Mouse (Mus musculus) MEL (cell line): ENCODE measurements at regions not wholly inside any gene's neighbourhood (a gene's known extent, or its start where the extent isn't known, plus 50 kb on each side); places are given as distances from the start of the nearest gene placed in this dataset.

Experiments used
- DNase-seq: peaks from one replicate; pipeline ENCODE4 v3.0.0; 2011; ENCODE audit warnings: low read depth, low spot score
- H3K27ac ChIP-seq: 2 replicates; pipeline ENCODE4 v1.5.1; 2012; ENCODE audit warnings: low read depth, mild to moderate bottlenecking, control low read depth, low read length, moderate library complexity; ENCODE audit not compliant: control insufficient read depth
- H3K27me3 ChIP-seq, 2 experiments: fragments of 150-350 bp in 1 of 2; sonication (generic) in 1 of 2; 2 replicates each; pipeline ENCODE4 v1.6.1; 2012; ENCODE audit warnings: low read length in 2 of 2, mild to moderate bottlenecking in 2 of 2, improper control_type of control experiment in 1 of 2, moderate library complexity in 1 of 2; ENCODE audit not compliant: insufficient read depth in 2 of 2, control insufficient read depth in 1 of 2
- H3K36me3 ChIP-seq, 2 experiments: 2 replicates each; pipeline ENCODE4 v1.6.1; 2012 to 2014; ENCODE audit warnings: low read length in 2 of 2, improper control_type of control experiment in 1 of 2, inconsistent platforms in 1 of 2, mild to moderate bottlenecking in 1 of 2; ENCODE audit not compliant: insufficient read depth in 2 of 2, control insufficient read depth in 1 of 2
- H3K4me1 ChIP-seq, 2 experiments: fragments of 150-350 bp in 1 of 2; sonication (generic) in 1 of 2; 2 replicates each; pipeline ENCODE4 v1.6.1; 2012; ENCODE audit warnings: low read length in 2 of 2, improper control_type of control experiment in 1 of 2, mild to moderate bottlenecking in 1 of 2; ENCODE audit not compliant: insufficient read depth in 2 of 2, control insufficient read depth in 1 of 2
- H3K4me3 ChIP-seq, 2 experiments: fragments of 150-350 bp in 1 of 2; sonication (generic) in 1 of 2; 2 replicates each; pipeline ENCODE4 v1.5.1; 2012; ENCODE audit warnings: low read depth in 2 of 2, low read length in 2 of 2, mild to moderate bottlenecking in 2 of 2, moderate library complexity in 2 of 2, control low read depth in 1 of 2, improper control_type of control experiment in 1 of 2; ENCODE audit not compliant: control insufficient read depth in 1 of 2, insufficient read depth in 1 of 2
- H3K79me2 ChIP-seq: 2 replicates; pipeline ENCODE4 v1.6.1; 2012; ENCODE audit warnings: mild to moderate bottlenecking, low read length, moderate library complexity; ENCODE audit not compliant: control insufficient read depth, poor library complexity, insufficient read depth
- H3K9ac ChIP-seq: 2 replicates; pipeline ENCODE4 v1.6.1; 2012; ENCODE audit warnings: low read depth, mild to moderate bottlenecking, control low read depth, low read length, moderate library complexity; ENCODE audit not compliant: control insufficient read depth, poor library complexity, severe bottlenecking
- H3K9me3 ChIP-seq: fragments of 150-350 bp; sonication (generic); replicated peaks from 2 replicates; pipeline ENCODE4 v1.6.1; 2012; ENCODE audit warnings: mild to moderate bottlenecking, low read length, improper control_type of control experiment, moderate library complexity; ENCODE audit not compliant: insufficient read depth
- BHLHE40 ChIP-seq: IDR thresholded peaks from 2 replicates; pipeline ENCODE4 v1.6.1; 2012; ENCODE audit warnings: low read depth, mild to moderate bottlenecking, inconsistent platforms, low read length, improper control_type of control experiment, borderline replicate concordance
- CTCF ChIP-seq, 3 experiments: IDR thresholded peaks in 2 of 3; conservative IDR thresholded peaks in 1 of 3; 2 replicates each; pipeline ENCODE4 v1.5.1; 2011 to 2012; ENCODE audit warnings: low read length in 3 of 3, low read depth in 2 of 3, mild to moderate bottlenecking in 2 of 3, improper control_type of control experiment in 1 of 3, inconsistent platforms in 1 of 3, mixed read lengths in 1 of 3, moderate library complexity in 1 of 3; ENCODE audit not compliant: control insufficient read depth in 1 of 3, insufficient read depth in 1 of 3, poor library complexity in 1 of 3, severe bottlenecking in 1 of 3
- ETS1 ChIP-seq: IDR thresholded peaks from 2 replicates; pipeline ENCODE4 v1.6.1; 2012; ENCODE audit warnings: low read depth, mild to moderate bottlenecking, inconsistent platforms, low read length, improper control_type of control experiment, moderate library complexity
- GABPA ChIP-seq: IDR thresholded peaks from 2 replicates; pipeline ENCODE4 v1.6.1; 2012; ENCODE audit warnings: low read depth, mild to moderate bottlenecking, inconsistent platforms, low read length, improper control_type of control experiment, moderate library complexity
- GATA1 ChIP-seq: IDR thresholded peaks from 2 replicates; pipeline ENCODE4 v1.6.1; 2011; ENCODE audit warnings: low read depth, low read length, improper control_type of control experiment
- HCFC1 ChIP-seq: IDR thresholded peaks from 2 replicates; pipeline ENCODE4 v1.6.1; 2012; ENCODE audit warnings: low read depth, mild to moderate bottlenecking, inconsistent platforms, low read length, improper control_type of control experiment, moderate library complexity
- MEF2A ChIP-seq: IDR thresholded peaks from 2 replicates; pipeline ENCODE4 v1.6.1; 2014; ENCODE audit warnings: low read depth, mild to moderate bottlenecking, inconsistent platforms, low read length, improper control_type of control experiment; ENCODE audit not compliant: poor library complexity, insufficient replicate concordance, severe bottlenecking; ENCODE audit errors: extremely low read depth
- MXI1 ChIP-seq: IDR thresholded peaks from 2 replicates; pipeline ENCODE4 v1.6.1; 2011; ENCODE audit warnings: mild to moderate bottlenecking, low read depth, low read length, improper control_type of control experiment
- MYB ChIP-seq: IDR thresholded peaks from 2 replicates; pipeline ENCODE4 v1.6.1; 2011; ENCODE audit warnings: mild to moderate bottlenecking, low read depth, low read length, improper control_type of control experiment
- MYC ChIP-seq: IDR thresholded peaks from 2 replicates; pipeline ENCODE4 v1.6.1; 2011; ENCODE audit warnings: low read depth, mild to moderate bottlenecking, low read length, improper control_type of control experiment, moderate library complexity
- POLR2AphosphoS5 ChIP-seq: IDR thresholded peaks from 2 replicates; pipeline ENCODE4 v1.6.1; 2012; ENCODE audit warnings: low read depth, borderline replicate concordance, mild to moderate bottlenecking, inconsistent platforms, low read length, moderate library complexity, mixed read lengths
- RAD21 ChIP-seq: IDR thresholded peaks from 2 replicates; pipeline ENCODE4 v1.6.1; 2011; ENCODE audit warnings: mild to moderate bottlenecking, low read depth, low read length, improper control_type of control experiment
- RCOR1 ChIP-seq: IDR thresholded peaks from 2 replicates; pipeline ENCODE4 v1.6.1; 2012; ENCODE audit warnings: low read depth, mild to moderate bottlenecking, inconsistent platforms, low read length, improper control_type of control experiment
- SIN3A ChIP-seq: IDR thresholded peaks from 2 replicates; pipeline ENCODE4 v1.6.1; 2012; ENCODE audit warnings: low read length, improper control_type of control experiment, inconsistent platforms
- SMC3 ChIP-seq: IDR thresholded peaks from 2 replicates; pipeline ENCODE4 v1.6.1; 2011; ENCODE audit warnings: low read depth, low read length, improper control_type of control experiment
- TAL1 ChIP-seq: IDR thresholded peaks from 2 replicates; pipeline ENCODE4 v1.6.1; 2012; ENCODE audit warnings: mild to moderate bottlenecking, inconsistent platforms, low read length, moderate library complexity, mixed read lengths
- TBP ChIP-seq: IDR thresholded peaks from 2 replicates; pipeline ENCODE4 v1.8.0; 2011; ENCODE audit warnings: low read depth, low read length, improper control_type of control experiment
- TCF12 ChIP-seq: IDR thresholded peaks from 2 replicates; pipeline ENCODE4 v1.6.1; 2014; ENCODE audit warnings: low read depth, mild to moderate bottlenecking, inconsistent platforms, low read length, improper control_type of control experiment, moderate library complexity
- ZC3H11A ChIP-seq: IDR thresholded peaks from 2 replicates; pipeline ENCODE4 v1.6.1; 2012; ENCODE audit warnings: low read depth, mild to moderate bottlenecking, inconsistent platforms, low read length, improper control_type of control experiment
- ZKSCAN1 ChIP-seq: IDR thresholded peaks from 2 replicates; pipeline ENCODE4 v1.6.1; 2012; ENCODE audit warnings: low read depth, mild to moderate bottlenecking, inconsistent platforms, low read length, improper control_type of control experiment, moderate library complexity

GRCm38 (mm10) chr12:112373966-112374365, 115.3 kb upstream of the A530016L24Rik start:
- Histone ChIP-seq H3K27ac (no peak overlapping the region), H3K36me3 (no peaks in the 10 kb centered on the region), H3K4me1 (no peaks in the 10 kb centered on the region), H3K9ac (no peak overlapping the region), H3K9me3 (no peaks in the 10 kb centered on the region), H3K27me3 (no peaks in the 10 kb centered on the region)
- DNase-seq = no peak
- no peak for TF ChIP-seq SMC3
- no peak for TF ChIP-seq HCFC1
- TF ChIP-seq CTCF (IDR thresholded peaks at IDR 0.05 in 2 of 3, conservative IDR thresholded peaks at IDR 0.05 in 1 of 3; ENCODE audit: control insufficient read depth in 1 of 3, insufficient read depth in 1 of 3, low read depth in 2 of 3, low read length in 3 of 3, poor library complexity in 1 of 3, severe bottlenecking in 1 of 3) = no peak
- TF ChIP-seq ZKSCAN1 = no peak
- TF ChIP-seq GABPA = no peak
- TF ChIP-seq ETS1 = no peak
- TF ChIP-seq MXI1 = no peak
- TF ChIP-seq, all 39 proteins: peak for 0
- Histone ChIP-seq H3K4me3 (no peak overlapping the region), H3K79me2 (no peaks in the 10 kb centered on the region)

DNA sequence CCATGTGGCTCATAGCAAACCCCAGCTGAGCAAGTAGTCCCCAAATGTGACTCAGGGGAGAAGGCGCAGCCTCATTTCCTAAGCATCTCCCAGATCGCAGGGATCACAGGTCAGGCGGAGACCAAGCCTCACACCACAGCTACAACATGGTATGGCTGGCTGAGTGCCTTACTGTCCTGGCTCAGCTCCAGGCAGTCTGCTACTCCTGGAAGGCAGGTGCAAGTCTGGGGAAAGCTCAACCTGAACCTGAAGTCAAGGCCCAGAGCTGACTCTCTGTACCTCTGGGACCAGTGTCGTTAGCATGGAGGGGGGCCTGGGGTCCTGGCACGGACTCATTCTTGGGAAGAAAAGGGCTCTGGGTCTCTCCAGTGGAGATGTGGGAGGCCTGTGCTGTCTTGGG, 113.0 kb upstream of the A530016L24Rik start:
- no peaks in the 10 kb centered on the region for H3K27me3 ChIP-seq
- H3K36me3 ChIP-seq = no peaks in the 10 kb centered on the region
- H3K4me3 ChIP-seq = no peak overlapping the region
- H3K9ac ChIP-seq = no peak overlapping the region
- no peak for TF ChIP-seq RAD21
- no peak for TF ChIP-seq HCFC1
- no peak for TF ChIP-seq SMC3
- TF ChIP-seq MEF2A = no peak
- no peak for TF ChIP-seq TBP
- no peak for TF ChIP-seq SIN3A
- TF ChIP-seq BHLHE40 = no peak
- TF ChIP-seq TCF12 = no peak
- TF ChIP-seq GABPA = no peak
- no peak for TF ChIP-seq TAL1
- no peak for TF ChIP-seq GATA1
- TF ChIP-seq MYC = no peak
- no peak for TF ChIP-seq POLR2AphosphoS5
- no peak for TF ChIP-seq RCOR1
- TF ChIP-seq ZC3H11A = no peak
- no peak for TF ChIP-seq MYB
- TF ChIP-seq ETS1 = no peak
- no peak for TF ChIP-seq CTCF (IDR thresholded peaks at IDR 0.05 in 2 of 3, conservative IDR thresholded peaks at IDR 0.05 in 1 of 3; ENCODE audit: control insufficient read depth in 1 of 3, insufficient read depth in 1 of 3, low read depth in 2 of 3, low read length in 3 of 3, poor library complexity in 1 of 3, severe bottlenecking in 1 of 3)
- TF ChIP-seq, all 39 proteins: peak for 0
- Histone ChIP-seq H3K27ac (no peak overlapping the region), H3K4me1 (no peaks in the 10 kb centered on the region), H3K9me3 (0 out of 2 replicates have a peak, but pooled peaks cover 2% of the 10 kb centered on the region), H3K79me2 (no peaks in the 10 kb centered on the region)
- DNase-seq = no peak
